Comparison of ENCODE assay signal across 14 mouse cellular contexts in the genomic region with DNA sequence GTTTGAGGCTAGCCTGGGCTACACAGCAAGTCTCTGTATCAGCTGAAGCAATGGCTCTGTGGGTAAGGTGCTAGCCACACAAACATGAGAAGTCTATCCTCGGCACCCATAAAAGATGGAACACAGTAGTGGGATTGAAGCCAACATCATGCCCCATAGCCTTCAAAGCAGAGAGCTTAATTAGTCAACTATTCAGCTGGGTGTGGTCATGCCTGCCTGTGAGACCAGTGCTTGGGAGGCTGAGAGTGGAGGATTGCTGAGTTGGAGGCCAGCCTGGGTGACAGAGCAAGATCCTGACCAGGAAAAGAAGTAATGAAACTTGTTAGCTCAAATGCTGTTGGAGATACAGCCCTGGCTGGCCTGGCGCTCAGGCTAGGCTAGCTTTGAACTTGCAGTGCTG. TPM values are rescaled to one million over a fixed set of nuclear protein-coding genes. Genes with fewer than 3 reads are reported as not detected.
DNase-seq lines count a peak whose midpoint lies in the region; ATAC-seq and TF ChIP-seq lines count a peak whose summit lies in the region.
"Had no signal": no experiment of that assay in that cellular context is flagged by ENCODE, and none has a peak within 500 bp of the region (broad histone marks: within the 10 kb centered on the region; RNA-seq: fewer than 3 reads in every experiment).

No protein-coding gene starts in this region.

- H3K27ac ChIP-seq in heart, embryonic 16.5 days (ENCODE audit: low read length): no peak overlapping the region
- H3K27ac ChIP-seq in embryonic facial prominence, embryonic 13.5 days: no peak overlapping the region
- 0 out of 2 replicates have a peak overlapping the region, but pooled peaks have one; percentile 89 for H3K27ac ChIP-seq in kidney, postnatal 0 days
- H3K27ac ChIP-seq in liver, postnatal 0 days (ENCODE audit: low read depth): 0 out of 2 replicates have a peak overlapping the region, but pooled peaks have one; percentile 2

- no peak for DNase-seq in heart, postnatal 36 days
- DNase-seq in kidney, postnatal 0 days (ENCODE audit: low spot score): no peak
- no peak for DNase-seq in liver, postnatal 0 days
- DNase-seq in urinary bladder, postnatal 36 days (ENCODE audit: low spot score in 2 of 2): no peak
- no peak for DNase-seq in spleen, postnatal 10 days (ENCODE audit: low spot score in 2 of 2)
- DNase-seq in gastrocnemius, adult 8-10 months (ENCODE audit: low spot score in 2 of 2): no peak
- DNase-seq: cerebellum, adult 18-20 months; thymus, postnatal 4 days had no signal

- no peak for ATAC-seq in heart, embryonic 16.5 days (replicated peaks; ENCODE audit: extremely low read depth, insufficient read depth, low FRiP score)
- no peak for ATAC-seq in embryonic facial prominence, embryonic 13.5 days (ENCODE audit: insufficient number of reproducible peaks, insufficient read depth, low FRiP score, low TSS enrichment, low read depth)
- ATAC-seq in kidney, postnatal 0 days (replicated peaks; ENCODE audit: low FRiP score, low read depth): no peak
- no peak for ATAC-seq in liver, postnatal 0 days
- ATAC-seq: CD4-positive, CD25-positive, alpha-beta regulatory T cell, adult 4 months had no signal

- no peaks in the 10 kb centered on the region for H3K27me3 ChIP-seq in heart, embryonic 16.5 days (ENCODE audit: control insufficient read depth, insufficient read depth, low read length)
- H3K27me3 ChIP-seq in embryonic facial prominence, embryonic 13.5 days: no peaks in the 10 kb centered on the region
- no peaks in the 10 kb centered on the region for H3K27me3 ChIP-seq in kidney, postnatal 0 days (ENCODE audit: insufficient read depth, low read length)
- no peaks in the 10 kb centered on the region for H3K27me3 ChIP-seq in liver, postnatal 0 days (ENCODE audit: insufficient read depth, low read length)
- H3K27me3 ChIP-seq: embryonic facial prominence, embryonic 15.5 days; heart, embryonic 15.5 days; limb, embryonic 15.5 days had no signal

- H3K4me3 ChIP-seq in heart, embryonic 16.5 days (ENCODE audit: low read length): no peak overlapping the region
- no peak overlapping the region for H3K4me3 ChIP-seq in embryonic facial prominence, embryonic 13.5 days
- no peak overlapping the region for H3K4me3 ChIP-seq in kidney, postnatal 0 days (replicated peaks; ENCODE audit: low read depth, low read length)
- H3K4me3 ChIP-seq in liver, postnatal 0 days (ENCODE audit: low read depth, low read length): no peak overlapping the region

- no peaks in the 10 kb centered on the region for H3K9me3 ChIP-seq in heart, embryonic 16.5 days (replicated peaks; ENCODE audit: control insufficient read depth, low read length)
- no peaks in the 10 kb centered on the region for H3K9me3 ChIP-seq in embryonic facial prominence, embryonic 13.5 days
- no peaks in the 10 kb centered on the region for H3K9me3 ChIP-seq in kidney, postnatal 0 days (replicated peaks; ENCODE audit: low read length)
- H3K9me3 ChIP-seq in liver, postnatal 0 days (ENCODE audit: low read length): no peaks in the 10 kb centered on the region
- H3K9me3 ChIP-seq: embryonic facial prominence, embryonic 15.5 days; heart, embryonic 15.5 days; limb, embryonic 15.5 days had no signal

- peak overlapping the region; percentile 74 for H3K9ac ChIP-seq in heart, embryonic 16.5 days (ENCODE audit: low read length)
- peak overlapping the region; percentile 87; the same call in 1 of the 2 replicates for H3K9ac ChIP-seq in embryonic facial prominence, embryonic 13.5 days
- no peak overlapping the region for H3K9ac ChIP-seq in kidney, postnatal 0 days (ENCODE audit: low read depth, low read length)
- H3K9ac ChIP-seq in liver, postnatal 0 days (replicated peaks): no peak overlapping the region
- H3K9ac ChIP-seq: embryonic facial prominence, embryonic 15.5 days had no signal

- WGBS in heart, embryonic 16.5 days: 87% methylated on average over 2 of the region's 2 CpGs
- WGBS in embryonic facial prominence, embryonic 13.5 days: 93% methylated on average over 2 of the region's 2 CpGs
- WGBS in kidney, postnatal 0 days: 86% methylated on average over 2 of the region's 2 CpGs
- 78% methylated on average over 2 of the region's 2 CpGs for WGBS in liver, postnatal 0 days (ENCODE audit: insufficient replicate concordance)

- no peak for TF ChIP-seq CTCF in kidney, postnatal 0 days (IDR thresholded peaks at IDR 0.05; ENCODE audit: low read depth)
- no peak for TF ChIP-seq CTCF in liver, postnatal 0 days (IDR thresholded peaks at IDR 0.05; ENCODE audit: low read depth)

- intact Hi-C loops in heart, postnatal 36 days (cut with DNase I): no loop called here

- no peaks in the 10 kb centered on the region for H3K36me3 ChIP-seq in heart, embryonic 16.5 days (ENCODE audit: control insufficient read depth, insufficient read depth)
- H3K36me3 ChIP-seq in embryonic facial prominence, embryonic 13.5 days: no peaks in the 10 kb centered on the region
- no peaks in the 10 kb centered on the region for H3K36me3 ChIP-seq in kidney, postnatal 0 days (ENCODE audit: insufficient read depth, low read length)
- no peaks in the 10 kb centered on the region for H3K36me3 ChIP-seq in liver, postnatal 0 days (replicated peaks; ENCODE audit: insufficient read depth, low read length)
- H3K36me3 ChIP-seq: embryonic facial prominence, embryonic 15.5 days; heart, embryonic 15.5 days; limb, embryonic 15.5 days had no signal

- TF ChIP-seq EP300 in liver, postnatal 0 days (IDR thresholded peaks at IDR 0.05; ENCODE audit: low read depth): no peak

- no peak overlapping the region for H3K4me2 ChIP-seq in heart, embryonic 16.5 days (ENCODE audit: low read depth, low read length)
- no peak overlapping the region for H3K4me2 ChIP-seq in embryonic facial prominence, embryonic 13.5 days
- H3K4me2 ChIP-seq in kidney, postnatal 0 days (ENCODE audit: low read length): peak overlapping the region; percentile 55; the same call in 1 of the 2 replicates
- H3K4me2 ChIP-seq in liver, postnatal 0 days (ENCODE audit: low read depth, low read length): peak overlapping the region; percentile 91

- H3K4me1 ChIP-seq in heart, embryonic 16.5 days (ENCODE audit: control insufficient read depth, insufficient read depth, low read length): peaks cover 11% of the 10 kb centered on the region
- peaks cover 9% of the 10 kb centered on the region for H3K4me1 ChIP-seq in embryonic facial prominence, embryonic 13.5 days
- peaks cover 4% of the 10 kb centered on the region; the same call in 1 of the 2 replicates for H3K4me1 ChIP-seq in kidney, postnatal 0 days (replicated peaks; ENCODE audit: insufficient read depth, low read length)
- peaks cover 32% of the 10 kb centered on the region for H3K4me1 ChIP-seq in liver, postnatal 0 days (ENCODE audit: insufficient read depth)

RNA-seq across cellular contexts. Expression of a gene that starts 1.7 kb away (rescaled TPM):
- polyA plus RNA-seq in heart, embryonic 16.5 days (2015; fragmentation: Nextera tagmentation; extraction: Ambion mirVana): 25.3 and 26.9 TPM in 2 replicates
- 10 to 100 TPM; 14.8 to 16.9 TPM for total RNA-seq in heart, postnatal 36 days (2021)
- polyA plus RNA-seq in embryonic facial prominence, embryonic 13.5 days (2015; fragmentation: Nextera tagmentation; extraction: Ambion mirVana): 32.2 and 35.5 TPM in 2 replicates
- 114 and 129 TPM in 2 replicates for polyA plus RNA-seq in kidney, postnatal 0 days (2015; fragmentation: Nextera tagmentation; extraction: Ambion mirVana)
- polyA plus RNA-seq in liver, postnatal 0 days (2015; fragmentation: Nextera tagmentation; extraction: Ambion mirVana): 48.9 and 49.3 TPM in 2 replicates
- total RNA-seq in gastrocnemius, adult 8-10 months (2022): 1 to 10 TPM; 5.2 to 6.2 (median 5.6) TPM

RNA-seq across cellular contexts. Expression of a gene that starts 20.1 kb away (rescaled TPM):
- polyA plus RNA-seq in heart, embryonic 16.5 days (2015; fragmentation: Nextera tagmentation; extraction: Ambion mirVana): 22.4 and 26.4 TPM in 2 replicates
- 10 to 100 TPM; 25.3 to 30.2 TPM for total RNA-seq in heart, postnatal 36 days (2021)
- polyA plus RNA-seq in embryonic facial prominence, embryonic 13.5 days (2015; fragmentation: Nextera tagmentation; extraction: Ambion mirVana): 0.28 and 0.55 TPM in 2 replicates
- 0.37 and 0.47 TPM in 2 replicates for polyA plus RNA-seq in kidney, postnatal 0 days (2015; fragmentation: Nextera tagmentation; extraction: Ambion mirVana)
- 0.15 and 0.38 TPM in 2 replicates for polyA plus RNA-seq in liver, postnatal 0 days (2015; fragmentation: Nextera tagmentation; extraction: Ambion mirVana)
- total RNA-seq in gastrocnemius, adult 8-10 months (2022): 1 to 10 TPM; 2.8 to 4.8 (median 3.3) TPM
- polyA plus RNA-seq: CD4-positive, CD25-positive, alpha-beta regulatory T cell, adult 4 months had no signal

Comparison
In these comparisons a context has a peak if more than half of its experiments do, and no peak if none do; other contexts are left out.
1. H3K27ac ChIP-seq: peak in kidney, postnatal 0 days (single experiment) and liver, postnatal 0 days (single experiment); none in heart, embryonic 16.5 days (single experiment) and embryonic facial prominence, embryonic 13.5 days (single experiment).
2. H3K4me2 ChIP-seq: peak in kidney, postnatal 0 days (single experiment) and liver, postnatal 0 days (single experiment); none in heart, embryonic 16.5 days (single experiment) and embryonic facial prominence, embryonic 13.5 days (single experiment).
3. H3K9ac ChIP-seq: peak in heart, embryonic 16.5 days (single experiment) and embryonic facial prominence, embryonic 13.5 days (single experiment); none in kidney, postnatal 0 days (single experiment) and liver, postnatal 0 days (single experiment).
4. RNA of a gene that starts 20.1 kb away (polyA plus RNA-seq): 22.4 to 26.4 TPM in heart, embryonic 16.5 days; 0.28 to 0.55 TPM in embryonic facial prominence, embryonic 13.5 days, 0.37 to 0.47 TPM in kidney, postnatal 0 days and 0.15 to 0.38 TPM in liver, postnatal 0 days; every median in the first group is over 10 times any median in the second.